Mouse (Mus musculus): ENCODE data around the gene Hnrnpdl.

- TF ChIP-seq POLR2A (IDR thresholded peaks at IDR 0.05; ENCODE audit: insufficient read depth, low read depth, low read length) = no peak
- TF ChIP-seq EP300 (IDR thresholded peaks at IDR 0.05; ENCODE audit: insufficient read depth, low read depth, low read length) = no peak
Observed at GRCm38 (mm10) chr5:100079931-100080275, 40.4 kb upstream of the Hnrnpdl start.

All from heart, adult 2 months (tissue).